Mouse (Mus musculus) bone marrow macrophage, adult 2 months (primary cell): Measurements from ENCODE around the gene Raver2. TPM values are rescaled to one million over a fixed set of nuclear protein-coding genes. Genes with fewer than 3 reads are reported as not detected.

Experiments used
- H3K27ac ChIP-seq: 2 replicates; pipeline ENCODE4 v1.5.1; 2012; ENCODE audit warnings: low read depth, low read length; ENCODE audit not compliant: insufficient read depth
- H3K4me1 ChIP-seq: 2 replicates; pipeline ENCODE4 v1.6.1; 2012; ENCODE audit warnings: low read length; ENCODE audit not compliant: control insufficient read depth, insufficient read depth
- H3K4me3 ChIP-seq: 2 replicates; pipeline ENCODE4 v1.5.1; 2012; ENCODE audit warnings: mild to moderate bottlenecking, low read length, moderate library complexity; ENCODE audit not compliant: insufficient read depth
- CTCF ChIP-seq: IDR thresholded peaks from 2 replicates; pipeline ENCODE4 v1.5.1; 2012; ENCODE audit warnings: low read depth, mild to moderate bottlenecking, low read length, moderate library complexity
- POLR2A ChIP-seq: IDR thresholded peaks from 2 replicates; pipeline ENCODE4 v1.6.1; 2012; ENCODE audit warnings: mild to moderate bottlenecking, low read depth, low read length, borderline replicate concordance
- polyA plus RNA-seq: library from polyadenylated mRNA; stranded (reverse); fragments of >200 nt; gene quantifications from 2 replicates; pipeline ENCODE4 v1.2.4, GENCODE M21; 2012; ENCODE audit not compliant: missing spikeins, insufficient read depth, insufficient read length

Gene Raver2
- 0.33 TPM in 1 of 2 replicates, not detected in the other for polyA plus RNA-seq

DNA sequence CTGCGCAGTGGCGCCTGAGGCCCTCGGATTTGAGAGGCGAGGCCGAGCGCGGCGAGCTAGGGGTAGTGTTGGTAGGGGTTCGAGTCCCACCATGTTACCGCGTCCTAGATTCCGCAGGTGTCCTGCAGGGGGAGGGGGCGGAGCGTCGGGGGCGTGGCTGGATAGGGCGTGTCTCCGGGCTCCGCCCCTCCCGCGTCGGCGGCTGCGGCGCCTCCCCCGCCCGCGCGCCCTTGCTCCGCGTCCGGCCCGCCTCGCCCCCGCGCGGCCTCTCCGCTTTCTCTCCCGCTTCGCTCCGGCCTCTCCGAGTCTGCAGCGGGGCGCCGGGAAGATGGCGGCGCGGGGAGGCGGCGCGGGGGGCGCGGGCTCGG is at the start of gene Raver2:
Raver2 (plus strand) TSS at position 198 of the 368 bp plus-strand sequence.
- no peak within 1 kb of the TSS for H3K27ac ChIP-seq
- H3K4me1 ChIP-seq = no peaks in the 10 kb centered on the region
- TF ChIP-seq CTCF (no peak), POLR2A (no peak)
- H3K4me3 ChIP-seq = no peak within 1 kb of the TSS; the same call in 1 of the 2 replicates

DNA sequence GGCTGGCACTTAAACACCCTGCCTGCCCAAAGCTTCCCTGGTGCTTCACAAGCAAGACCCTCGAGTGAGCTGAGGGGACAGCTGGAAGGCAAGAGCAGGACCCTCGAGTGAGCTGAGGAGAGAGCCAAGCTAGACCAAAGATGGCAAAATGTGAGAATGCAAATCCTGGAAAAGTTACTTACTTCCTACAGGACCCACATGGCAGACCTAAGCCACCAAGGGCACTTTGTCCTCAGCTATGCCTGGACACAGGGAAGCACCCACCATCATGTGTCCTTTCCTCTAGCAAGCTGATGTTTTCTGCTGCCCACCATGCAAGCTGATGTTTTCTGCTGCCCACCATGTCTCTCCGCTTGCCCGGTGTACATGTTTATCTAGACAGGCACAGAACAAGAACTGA is 48.2 kb upstream of the Raver2 start, which contains the start of gene Gm10577:
Gm10577 (minus strand) TSS at position 101 of the 400 bp plus-strand sequence.
- Histone ChIP-seq H3K4me1 (no peaks in the 10 kb centered on the region), H3K27ac (no peak within 1 kb of the TSS), H3K4me3 (no peak within 1 kb of the TSS)
- TF ChIP-seq CTCF (no peak), POLR2A (no peak)

GRCm38 (mm10) chr4:101026566-101026965 is 42.2 kb upstream of the Raver2 start:
- H3K4me1 ChIP-seq = no peaks in the 10 kb centered on the region
- no peak for TF ChIP-seq CTCF
- no peak for TF ChIP-seq POLR2A
- H3K27ac ChIP-seq = no peak overlapping the region
- no peak overlapping the region for H3K4me3 ChIP-seq

DNA sequence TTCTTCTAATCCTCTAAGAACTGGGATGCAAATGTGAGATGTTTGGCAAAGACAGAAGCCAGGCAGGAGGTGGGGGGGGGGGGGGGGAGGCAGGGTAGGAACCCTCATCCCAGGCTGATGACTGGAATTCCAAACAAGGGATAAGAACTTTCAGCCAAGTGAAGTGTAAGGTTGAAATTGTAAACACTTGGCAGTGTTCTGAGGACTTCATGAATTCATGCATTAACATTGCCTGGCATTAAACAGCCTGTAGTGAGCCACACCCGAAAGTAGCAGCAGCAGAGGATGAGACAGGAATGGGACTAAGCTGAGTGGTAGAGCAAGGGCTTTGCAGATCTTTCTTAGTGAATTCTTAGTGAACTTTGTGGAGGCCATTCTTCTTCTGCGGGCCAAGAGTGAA is 41.8 kb upstream of the Raver2 start:
- TF ChIP-seq POLR2A (no peak), CTCF (no peak)
- H3K4me3 ChIP-seq = no peak overlapping the region
- no peak overlapping the region for H3K27ac ChIP-seq
- H3K4me1 ChIP-seq = no peaks in the 10 kb centered on the region

- H3K27ac ChIP-seq = no peak overlapping the region
- H3K4me1 ChIP-seq = no peaks in the 10 kb centered on the region
- no peak for TF ChIP-seq POLR2A
- TF ChIP-seq CTCF = no peak
- H3K4me3 ChIP-seq = no peak overlapping the region
Observed at GRCm38 (mm10) chr4:101027852-101028411, 40.9 kb upstream of the Raver2 start.

- TF ChIP-seq CTCF (no peak), POLR2A (no peak)
- H3K4me1 ChIP-seq = no peaks in the 10 kb centered on the region
- H3K4me3 ChIP-seq = no peak overlapping the region
- H3K27ac ChIP-seq = no peak overlapping the region
Observed at GRCm38 (mm10) chr4:101033047-101033446, 35.7 kb upstream of the Raver2 start.

GRCm38 (mm10) chr4:101035131-101035530 is 33.7 kb upstream of the Raver2 start:
- TF ChIP-seq CTCF = no peak
- Histone ChIP-seq H3K4me1 (no peaks in the 10 kb centered on the region), H3K27ac (no peak overlapping the region), H3K4me3 (no peak overlapping the region)

DNA sequence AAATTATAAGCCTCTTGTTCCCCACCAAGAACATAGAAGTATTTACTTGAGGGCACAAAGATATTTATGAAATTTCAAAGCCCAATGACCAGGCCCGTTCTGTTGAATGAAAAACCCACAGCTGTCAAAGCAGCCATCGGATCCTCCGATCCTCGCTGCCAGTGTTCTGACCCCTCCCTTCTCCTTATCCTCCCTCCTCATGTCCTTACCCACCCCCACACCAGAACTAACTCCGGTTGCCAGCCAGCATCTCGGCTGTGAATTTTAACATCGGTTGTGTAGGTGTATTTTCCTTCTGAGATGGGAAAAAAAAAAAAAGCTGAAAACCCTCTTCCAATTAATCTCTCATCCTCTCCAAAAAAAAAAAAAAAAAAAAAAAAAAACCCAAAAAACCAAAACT is 31.6 kb upstream of the Raver2 start:
- Histone ChIP-seq H3K4me1 (no peaks in the 10 kb centered on the region), H3K27ac (no peak overlapping the region), H3K4me3 (no peak overlapping the region)
- TF ChIP-seq CTCF = no peak
- no peak for TF ChIP-seq POLR2A

- Histone ChIP-seq H3K27ac (no peak overlapping the region), H3K4me3 (no peak overlapping the region), H3K4me1 (no peaks in the 10 kb centered on the region)
- TF ChIP-seq POLR2A = no peak
- TF ChIP-seq CTCF = no peak
Observed at GRCm38 (mm10) chr4:101043691-101044090, 25.1 kb upstream of the Raver2 start.

- no peak overlapping the region for H3K27ac ChIP-seq
- TF ChIP-seq CTCF = no peak
- no peak for TF ChIP-seq POLR2A
- no peaks in the 10 kb centered on the region for H3K4me1 ChIP-seq
- no peak overlapping the region for H3K4me3 ChIP-seq
Observed at GRCm38 (mm10) chr4:101044149-101044548, 24.6 kb upstream of the Raver2 start.
